ENCODE assay signal across 14 mouse cellular contexts in genomic region chr12:53587249-53587648, GRCm38 (mm10).
A peak's percentile ranks its signal among the peaks of the same experiment; 100 is the strongest.
DNase-seq lines count a peak whose midpoint lies in the region; ATAC-seq lines count a peak whose summit lies in the region.
"Had no signal": no experiment of that assay in that cellular context is flagged by ENCODE, and none has a peak within 500 bp of the region (broad histone marks: within the 10 kb centered on the region; RNA-seq: fewer than 3 reads in every experiment).

No protein-coding gene starts in this region.

- no peak overlapping the region for H3K9ac ChIP-seq in heart, embryonic 15.5 days
- H3K9ac ChIP-seq in neural tube, embryonic 12.5 days: no peak overlapping the region
- H3K9ac ChIP-seq in intestine, embryonic 15.5 days: no peak overlapping the region
- H3K9ac ChIP-seq: limb, embryonic 13.5 days; liver, embryonic 14.5 days had no signal

- no peak for DNase-seq in heart, adult 8-10 months (ENCODE audit: low spot score)
- no peak for DNase-seq in neural tube, embryonic 10.5 days (ENCODE audit: extremely low spot score, low spot score)
- no peak for DNase-seq in embryo, embryonic 10.5 days (ENCODE audit: low spot score)
- DNase-seq: thymus, postnatal 14 days had no signal

- peak overlapping the region; percentile 31 for H3K27ac ChIP-seq in heart, embryonic 15.5 days
- no peak overlapping the region for H3K27ac ChIP-seq in neural tube, embryonic 12.5 days
- H3K27ac ChIP-seq in intestine, embryonic 15.5 days: no peak overlapping the region
- H3K27ac ChIP-seq: limb, embryonic 13.5 days; liver, embryonic 14.5 days had no signal

- H3K4me3 ChIP-seq in heart, embryonic 15.5 days: no peak overlapping the region
- no peak overlapping the region for H3K4me3 ChIP-seq in neural tube, embryonic 12.5 days
- H3K4me3 ChIP-seq in intestine, embryonic 15.5 days (replicated peaks): no peak overlapping the region
- H3K4me3 ChIP-seq: erythroblast, embryonic 14.5 days; limb, embryonic 13.5 days had no signal

- no peaks in the 10 kb centered on the region for H3K36me3 ChIP-seq in heart, embryonic 15.5 days
- no peaks in the 10 kb centered on the region for H3K36me3 ChIP-seq in neural tube, embryonic 12.5 days
- no peaks in the 10 kb centered on the region for H3K36me3 ChIP-seq in intestine, embryonic 15.5 days
- H3K36me3 ChIP-seq: limb, embryonic 13.5 days had no signal

- no peak for ATAC-seq in heart, embryonic 15.5 days (replicated peaks; ENCODE audit: insufficient number of reproducible peaks, insufficient read depth, low FRiP score, low read depth)
- peak; percentile 41; the same call in 1 of the 2 replicates for ATAC-seq in neural tube, embryonic 12.5 days (ENCODE audit: low FRiP score, low read depth)
- ATAC-seq in megakaryocyte progenitor cell, adult 5-6 weeks (replicated peaks; ENCODE audit: poor library complexity): peak; percentile 29
- no peak for ATAC-seq in intestine, embryonic 15.5 days
- ATAC-seq: activated CD4-positive, CD25-positive, alpha-beta regulatory T cell, adult 4 months; intestine, embryonic 16.5 days had no signal

- H3K9me3 ChIP-seq in heart, embryonic 15.5 days (replicated peaks): no peaks in the 10 kb centered on the region
- H3K9me3 ChIP-seq in neural tube, embryonic 12.5 days: no peaks in the 10 kb centered on the region
- no peaks in the 10 kb centered on the region for H3K9me3 ChIP-seq in intestine, embryonic 15.5 days
- H3K9me3 ChIP-seq: limb, embryonic 13.5 days had no signal

- H3K27me3 ChIP-seq in heart, embryonic 15.5 days: no peaks in the 10 kb centered on the region
- H3K27me3 ChIP-seq in neural tube, embryonic 12.5 days (replicated peaks): no peaks in the 10 kb centered on the region
- H3K27me3 ChIP-seq in intestine, embryonic 15.5 days (replicated peaks): no peaks in the 10 kb centered on the region
- H3K27me3 ChIP-seq: limb, embryonic 13.5 days; Patski had no signal

- 0 out of 2 replicates have a peak overlapping the region, but pooled peaks have one; percentile 23 for H3K4me2 ChIP-seq in heart, embryonic 15.5 days
- H3K4me2 ChIP-seq in neural tube, embryonic 12.5 days (replicated peaks): 0 out of 2 replicates have a peak overlapping the region, but pooled peaks have one; percentile 16
- no peak overlapping the region for H3K4me2 ChIP-seq in intestine, embryonic 15.5 days (replicated peaks)
- H3K4me2 ChIP-seq: limb, embryonic 13.5 days had no signal

- H3K4me1 ChIP-seq in heart, embryonic 15.5 days (replicated peaks): peaks cover 8% of the 10 kb centered on the region
- peaks cover 24% of the 10 kb centered on the region for H3K4me1 ChIP-seq in neural tube, embryonic 12.5 days
- no peaks in the 10 kb centered on the region for H3K4me1 ChIP-seq in intestine, embryonic 15.5 days (replicated peaks)

- 78% methylated on average over 5 of the region's 5 CpGs for whole genome bisulfite sequencing in heart, embryonic 15.5 days
- 76% methylated on average over 5 of the region's 5 CpGs for WGBS in neural tube, embryonic 12.5 days
- 82% methylated on average over 5 of the region's 5 CpGs for WGBS in intestine, embryonic 15.5 days

Comparison
In these comparisons a context has a peak if more than half of its experiments do, and no peak if none do; other contexts are left out.
1. ATAC-seq: peak in neural tube, embryonic 12.5 days (single experiment) and megakaryocyte progenitor cell, adult 5-6 weeks (single experiment); none in heart, embryonic 15.5 days (single experiment) and intestine, embryonic 15.5 days (single experiment).